Mouse (Mus musculus) CH12.LX (cell line): ENCODE data around the gene Gmds. TPM values are rescaled to one million over a fixed set of nuclear protein-coding genes. Genes with fewer than 3 reads are reported as not detected.

ENCODE experiments used
- DNase-seq: peaks from one replicate; pipeline ENCODE4 v3.0.0-alpha.2; 2013; ENCODE audit errors: extremely low read depth
- H3K27ac ChIP-seq: 2 replicates; pipeline ENCODE4 v1.5.1; 2012; ENCODE audit warnings: low read depth, mild to moderate bottlenecking, control low read depth, moderate library complexity; ENCODE audit not compliant: insufficient read depth
- H3K27me3 ChIP-seq: replicated peaks from 2 replicates; pipeline ENCODE3; 2012; ENCODE audit warnings: inconsistent platforms
- H3K36me3 ChIP-seq, 2 experiments: replicated peaks in 1 of 2; 2 replicates each; pipeline versions ENCODE3 to v1.6.1; 2012; ENCODE audit warnings: inconsistent platforms in 1 of 2, low read length in 1 of 2, mild to moderate bottlenecking in 1 of 2, mixed read lengths in 1 of 2, moderate library complexity in 1 of 2; ENCODE audit not compliant: control insufficient read depth in 1 of 2, insufficient read depth in 1 of 2
- H3K4me1 ChIP-seq, 2 experiments: 2 replicates each; pipeline ENCODE4 v1.6.1; 2012; ENCODE audit warnings: inconsistent platforms in 1 of 2, moderate library complexity in 1 of 2; ENCODE audit not compliant: insufficient read depth in 2 of 2, control insufficient read depth in 1 of 2
- H3K4me2 ChIP-seq: 2 replicates; pipeline ENCODE4 v1.6.1; 2012; ENCODE audit warnings: low read depth, mild to moderate bottlenecking, control low read depth; ENCODE audit not compliant: poor library complexity, insufficient read depth, severe bottlenecking
- H3K4me3 ChIP-seq, 3 experiments: fragments of 150-350 bp in 1 of 3; sonication (generic) in 1 of 3; replicated peaks in 1 of 3; 2 replicates each; pipeline versions ENCODE3 to v1.5.1; 2011 to 2012; ENCODE audit warnings: low read depth in 2 of 3, low read length in 2 of 3, mild to moderate bottlenecking in 2 of 3, moderate library complexity in 2 of 3, control low read depth in 1 of 3, improper control_type of control experiment in 1 of 3, inconsistent platforms in 1 of 3, mixed read lengths in 1 of 3; ENCODE audit not compliant: poor library complexity in 1 of 3
- H3K79me2 ChIP-seq: replicated peaks from 2 replicates; pipeline ENCODE4 v1.6.1; 2012; ENCODE audit warnings: mild to moderate bottlenecking, moderate library complexity; ENCODE audit not compliant: control insufficient read depth, poor library complexity, insufficient read depth, severe bottlenecking; ENCODE audit errors: extremely low read depth
- H3K9ac ChIP-seq: 2 replicates; pipeline ENCODE4 v1.6.1; 2012; ENCODE audit warnings: low read depth, mild to moderate bottlenecking, control low read depth, moderate library complexity; ENCODE audit not compliant: insufficient read depth
- H3K9me3 ChIP-seq: replicated peaks from 2 replicates; pipeline ENCODE3; 2012; ENCODE audit warnings: low read length, inconsistent platforms, mixed read lengths
- BHLHE40 ChIP-seq: IDR thresholded peaks from 2 replicates; pipeline ENCODE4 v1.6.1; 2011; ENCODE audit warnings: mild to moderate bottlenecking, low read depth, low read length, improper control_type of control experiment
- CHD2 ChIP-seq: IDR thresholded peaks from 2 replicates; pipeline ENCODE4 v1.6.1; 2011; ENCODE audit warnings: low read length, improper control_type of control experiment
- E2F4 ChIP-seq: IDR thresholded peaks from 2 replicates; pipeline ENCODE4 v1.6.1; 2011; ENCODE audit warnings: low read depth, low read length, improper control_type of control experiment; ENCODE audit not compliant: insufficient replicate concordance
- ELF1 ChIP-seq: IDR thresholded peaks from 2 replicates; pipeline ENCODE4 v1.6.1; 2014; ENCODE audit warnings: low read depth, mild to moderate bottlenecking, inconsistent platforms, low read length, improper control_type of control experiment
- EP300 ChIP-seq: IDR thresholded peaks from 2 replicates; pipeline ENCODE4 v1.6.1; 2011; ENCODE audit warnings: low read length, improper control_type of control experiment
- ETS1 ChIP-seq: conservative IDR thresholded peaks from 2 replicates; pipeline ENCODE4 v1.6.1; 2012; ENCODE audit warnings: low read depth, mild to moderate bottlenecking, inconsistent platforms, low read length, improper control_type of control experiment, moderate library complexity
- GABPA ChIP-seq: IDR thresholded peaks from 2 replicates; pipeline ENCODE4 v1.6.1; 2012; ENCODE audit warnings: low read depth, low read length, improper control_type of control experiment, inconsistent platforms; ENCODE audit not compliant: insufficient replicate concordance
- HCFC1 ChIP-seq: IDR thresholded peaks from 2 replicates; pipeline ENCODE4 v1.6.1; 2012; ENCODE audit warnings: low read depth, mild to moderate bottlenecking, inconsistent platforms, low read length, improper control_type of control experiment
- IRF4 ChIP-seq: IDR thresholded peaks from 2 replicates; pipeline ENCODE4 v1.6.1; 2014; ENCODE audit warnings: low read depth, mild to moderate bottlenecking, inconsistent platforms, low read length, improper control_type of control experiment
- JUN ChIP-seq: IDR thresholded peaks from 2 replicates; pipeline ENCODE4 v1.6.1; 2011; ENCODE audit warnings: low read depth, mild to moderate bottlenecking, low read length, improper control_type of control experiment, moderate library complexity; ENCODE audit not compliant: insufficient read depth
- KAT2A ChIP-seq: IDR thresholded peaks from 2 replicates; pipeline ENCODE4 v1.6.1; 2012; ENCODE audit warnings: low read length, improper control_type of control experiment, inconsistent platforms; ENCODE audit not compliant: insufficient replicate concordance
- MAX ChIP-seq: IDR thresholded peaks from 2 replicates; pipeline ENCODE4 v1.6.1; 2011; ENCODE audit warnings: low read length, improper control_type of control experiment
- MAZ ChIP-seq: IDR thresholded peaks from 2 replicates; pipeline ENCODE4 v1.6.1; 2012; ENCODE audit warnings: low read depth, mild to moderate bottlenecking, inconsistent platforms, low read length, improper control_type of control experiment, moderate library complexity
- MEF2A ChIP-seq: IDR thresholded peaks from 2 replicates; pipeline ENCODE4 v1.6.1; 2014; ENCODE audit warnings: low read depth, mild to moderate bottlenecking, inconsistent platforms, low read length, improper control_type of control experiment, borderline replicate concordance
- MXI1 ChIP-seq: IDR thresholded peaks from 2 replicates; pipeline ENCODE4 v1.6.1; 2011; ENCODE audit warnings: mild to moderate bottlenecking, low read depth, low read length, improper control_type of control experiment
- MYC ChIP-seq: IDR thresholded peaks from 2 replicates; pipeline ENCODE4 v1.6.1; 2011; ENCODE audit warnings: low read depth, mild to moderate bottlenecking, improper control_type of control experiment, low read length
- NRF1 ChIP-seq: IDR thresholded peaks from 2 replicates; pipeline ENCODE4 v1.6.1; 2014; ENCODE audit warnings: low read depth, mild to moderate bottlenecking, inconsistent platforms, low read length, improper control_type of control experiment, moderate library complexity
- PAX5 ChIP-seq: IDR thresholded peaks from 2 replicates; pipeline ENCODE4 v1.6.1; 2012; ENCODE audit warnings: low read length, inconsistent platforms, mixed read lengths
- POLR2AphosphoS2 ChIP-seq: IDR thresholded peaks from 2 replicates; pipeline ENCODE4 v1.6.1; 2011; ENCODE audit warnings: low read depth, low read length, improper control_type of control experiment
- RAD21 ChIP-seq: IDR thresholded peaks from 2 replicates; pipeline ENCODE4 v1.6.1; 2011; ENCODE audit warnings: low read depth, mild to moderate bottlenecking, low read length, improper control_type of control experiment, moderate library complexity
- RCOR1 ChIP-seq: conservative IDR thresholded peaks from 2 replicates; pipeline ENCODE4 v1.6.1; 2012; ENCODE audit warnings: low read depth, mild to moderate bottlenecking, inconsistent platforms, low read length, improper control_type of control experiment
- TBP ChIP-seq: conservative IDR thresholded peaks from 2 replicates; pipeline ENCODE4 v1.6.1; 2011; ENCODE audit warnings: low read depth, low read length, improper control_type of control experiment
- TCF12 ChIP-seq: IDR thresholded peaks from 2 replicates; pipeline ENCODE4 v1.6.1; 2014; ENCODE audit warnings: low read depth, mild to moderate bottlenecking, inconsistent platforms, low read length, improper control_type of control experiment
- USF1 ChIP-seq: IDR thresholded peaks from 2 replicates; pipeline ENCODE4 v1.6.1; 2014; ENCODE audit warnings: low read depth, mild to moderate bottlenecking, inconsistent platforms, low read length, improper control_type of control experiment
- USF2 ChIP-seq: conservative IDR thresholded peaks from 2 replicates; pipeline ENCODE4 v1.6.1; 2011; ENCODE audit warnings: low read depth, low read length, improper control_type of control experiment
- ZC3H11A ChIP-seq: IDR thresholded peaks from 2 replicates; pipeline ENCODE4 v1.6.1; 2012; ENCODE audit warnings: low read depth, mild to moderate bottlenecking, inconsistent platforms, low read length, improper control_type of control experiment
- ZKSCAN1 ChIP-seq: IDR thresholded peaks from 2 replicates; pipeline ENCODE4 v1.6.1; 2012; ENCODE audit warnings: low read depth, inconsistent platforms, low read length, improper control_type of control experiment, borderline replicate concordance
- ZNF384 ChIP-seq: IDR thresholded peaks from 2 replicates; pipeline ENCODE4 v1.6.1; 2012; ENCODE audit warnings: low read depth, low read length, improper control_type of control experiment, inconsistent platforms
- dilution Hi-C: fragments of 300-500 bp; cut with MboI; formaldehyde crosslinking; loops from 2 replicates; pipeline ENCODE4 v1.14.3; 2020; ENCODE audit warnings: low sequenced_read_pairs; ENCODE audit not compliant: extremely low pct_unique_long_range_greater_than_20kb, extremely low pct_ligation_motif_present
- in situ Hi-C: fragments of 300-500 bp; cut with MboI; formaldehyde crosslinking; loops from 3 replicates; pipeline ENCODE4 v1.14.3; 2019; ENCODE audit warnings: low sequenced_read_pairs, low pct_ligation_motif_present, low pct_unique_long_range_greater_than_20kb, mixed read lengths
- polyA plus RNA-seq: library from polyadenylated mRNA; unstranded; fragments of >175 nt; gene quantifications from 2 replicates; pipeline ENCODE4 v1.2.1, GENCODE M21; 2012; ENCODE audit warnings: low read depth; ENCODE audit not compliant: insufficient read length
- total RNA-seq, 2 experiments: library from RNA; depleted of rRNA; stranded (reverse); fragments of 300-350 nt in 1 of 2; fragments of >200 nt in 1 of 2; gene quantifications; 2 replicates each; pipeline ENCODE4 v1.2.3; 2012 to 2014

Gmds gene
- total and polyA plus RNA-seq, 3 experiments = 11.0 to 19.3 (median 15.1) TPM

DNA sequence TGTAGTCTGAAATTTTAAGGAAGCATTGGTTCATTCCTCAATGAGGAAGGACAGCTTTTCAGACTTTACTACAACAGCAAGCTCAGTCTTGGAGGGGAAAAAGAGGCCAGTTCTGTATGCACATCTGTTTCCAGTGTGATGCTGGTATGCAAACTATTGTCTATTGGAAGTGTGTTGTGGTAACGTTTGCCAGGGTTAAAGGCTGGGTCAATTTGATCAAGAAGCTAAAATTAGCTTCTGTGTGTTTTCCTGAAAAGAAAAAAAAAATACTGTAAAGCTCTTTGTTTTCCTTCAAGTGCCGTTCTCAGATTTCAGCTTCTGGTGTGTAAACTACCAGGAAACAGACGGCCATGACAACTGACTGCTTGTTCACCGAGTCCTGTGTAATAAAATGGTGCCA, 329.7 kb downstream of the Gmds start:
- Histone ChIP-seq H3K27ac (no peak overlapping the region), H3K4me3 (no peak overlapping the region), H3K36me3 (no peaks in the 10 kb centered on the region), H3K4me1 (peaks cover 0 to 13% of the 10 kb centered on the region in 2 experiments; a peak in 2 of 4 replicates)
- in situ Hi-C loops = no loop called here
- peak; percentile 58 for DNase-seq
- TF ChIP-seq BHLHE40 (peak; percentile 50), ZC3H11A (no peak), ZNF384 (peak; percentile 67), MEF2A (peak; percentile 86), USF1 (no peak), CHD2 (no peak), RCOR1 (no peak; the same call in 1 of the 2 replicates), EP300 (peak; percentile 48), USF2 (no peak), TBP (no peak), MAZ (no peak), ETS1 (0 out of 2 replicates have a peak, but pooled peaks have one; percentile 21), MAX (no peak), NRF1 (no peak), KAT2A (no peak), MXI1 (no peak), MYC (no peak), POLR2AphosphoS2 (no peak), TCF12 (no peak), E2F4 (no peak), GABPA (no peak), HCFC1 (no peak)
- TF ChIP-seq, all 38 proteins: peak for 5
- Histone ChIP-seq H3K79me2 (no peaks in the 10 kb centered on the region), H3K9ac (no peak overlapping the region), H3K27me3 (no peaks in the 10 kb centered on the region), H3K4me2 (peak overlapping the region; percentile 67; the same call in 1 of the 2 replicates), H3K9me3 (no peaks in the 10 kb centered on the region)
- dilution Hi-C loops = no loop called here

DNA sequence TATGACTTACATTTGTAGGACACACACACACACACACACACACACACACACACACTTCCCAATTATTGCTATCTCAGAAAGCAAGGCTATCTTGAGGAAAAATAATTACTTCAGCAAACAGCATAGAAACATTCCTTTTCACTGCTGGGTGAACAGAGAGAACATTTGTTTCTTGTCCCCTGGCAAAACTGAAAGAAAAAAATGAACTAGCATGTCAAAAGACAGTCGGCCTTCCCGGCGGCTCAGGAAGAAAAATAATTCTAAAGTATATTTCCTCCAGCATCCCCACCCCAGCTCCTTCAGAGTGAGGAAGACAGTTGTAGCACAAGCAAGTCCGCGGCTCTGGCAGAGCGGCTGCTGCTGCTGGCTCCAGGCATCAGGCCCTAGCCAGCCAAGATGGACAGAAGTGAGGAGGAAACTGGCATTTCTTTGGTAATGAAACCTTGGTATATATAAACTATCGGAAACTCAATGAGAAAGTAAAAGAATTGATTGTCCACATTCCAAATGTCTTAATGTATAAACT, 330.4 kb downstream of the Gmds start:
- Histone ChIP-seq H3K79me2 (no peaks in the 10 kb centered on the region), H3K4me1 (peaks cover 0 to 13% of the 10 kb centered on the region in 2 experiments; a peak in 2 of 4 replicates), H3K4me3 (no peak overlapping the region), H3K4me2 (no peak overlapping the region), H3K9me3 (no peaks in the 10 kb centered on the region), H3K36me3 (no peaks in the 10 kb centered on the region), H3K9ac (no peak overlapping the region), H3K27me3 (no peaks in the 10 kb centered on the region), H3K27ac (no peak overlapping the region)
- TF ChIP-seq RCOR1 (no peak), ELF1 (no peak), ETS1 (no peak), ZC3H11A (no peak), NRF1 (no peak), IRF4 (no peak; the same call in 1 of the 2 replicates), MAZ (no peak), E2F4 (no peak), JUN (no peak), PAX5 (no peak), MXI1 (no peak), ZKSCAN1 (no peak), MYC (no peak), CHD2 (no peak), USF1 (no peak), RAD21 (no peak)
- dilution Hi-C loops (no loop called here), in situ Hi-C loops (no loop called here)
- no peak for DNase-seq
